Mouse (Mus musculus) adipocyte (in vitro differentiated cells): ENCODE measurements at regions not wholly inside any gene's neighbourhood (a gene's known extent, or its start where the extent isn't known, plus 50 kb on each side); places are given as distances from the start of the nearest gene placed in this dataset.
"Not testable (repeated sequence)": the region's sequence is repeated elsewhere in the genome, so short reads cannot be mapped to it uniquely, and the experiment has no call there.

Experiments
- DNase-seq: peaks from one replicate; pipeline ENCODE4 v3.0.0-alpha.2; 2016; ENCODE audit warnings: low spot score

DNA sequence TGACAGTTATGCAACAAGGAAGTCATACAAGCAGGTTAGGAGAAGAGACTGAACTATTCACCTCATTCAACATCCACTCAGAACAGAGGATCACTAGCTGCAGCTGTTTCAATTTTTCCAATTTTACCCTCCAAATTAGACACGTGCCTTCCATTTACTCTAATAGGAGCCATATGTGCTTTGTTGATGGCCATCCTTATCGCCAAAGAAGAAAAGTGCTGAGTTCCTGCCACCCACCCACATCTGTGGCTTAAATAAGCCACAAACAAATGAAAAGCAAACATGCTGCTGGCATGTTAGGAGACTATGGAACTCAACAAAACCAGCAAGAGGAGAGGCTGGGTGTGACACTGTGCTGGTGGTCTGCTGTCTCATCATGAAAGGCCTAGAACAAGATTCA lies 1786.1 kb downstream of the 9330182O14Rik start:
- no peak for DNase-seq

DNA sequence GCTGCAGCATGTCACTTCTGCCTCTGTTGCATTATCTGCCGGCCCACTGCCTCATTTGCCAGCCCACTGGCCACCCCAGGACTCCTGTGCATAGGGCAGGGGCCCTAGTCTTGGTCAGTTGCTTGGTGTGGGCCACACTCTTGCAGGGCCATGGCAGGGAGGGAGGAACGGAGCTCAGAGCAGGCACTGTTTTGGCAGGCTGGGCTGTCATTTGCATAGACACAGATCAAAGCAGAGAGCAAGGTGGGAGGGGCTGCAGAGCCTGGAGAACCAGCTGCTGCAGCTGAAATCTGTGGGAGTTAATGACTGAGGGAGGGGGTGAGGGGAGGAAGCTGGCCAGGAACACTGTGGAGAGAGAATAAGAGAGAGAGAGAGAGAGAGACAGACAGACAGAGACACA lies 1802.5 kb downstream of the 9330182O14Rik start:
- DNase-seq, result no peak

DNA sequence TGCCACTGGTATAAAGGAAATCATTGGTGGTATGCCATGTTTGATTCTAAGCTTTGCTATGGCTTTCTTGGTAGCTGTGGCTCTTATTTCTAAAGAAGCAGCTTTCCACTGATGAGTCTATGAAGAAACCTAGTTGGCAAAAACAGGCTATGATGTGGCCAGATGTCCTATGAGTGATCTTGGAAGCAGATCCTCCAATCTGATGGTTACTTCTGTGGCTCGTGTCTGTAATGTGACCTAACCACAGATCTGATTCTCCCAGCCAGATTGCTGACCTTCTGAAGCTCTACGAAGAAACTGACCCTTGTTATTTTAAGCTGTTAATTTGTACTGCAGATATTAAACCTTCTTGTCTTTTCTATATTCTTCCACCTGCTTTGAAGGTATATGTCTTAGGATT lies 1811.1 kb downstream of the 9330182O14Rik start:
- DNase-seq, result no peak

DNA sequence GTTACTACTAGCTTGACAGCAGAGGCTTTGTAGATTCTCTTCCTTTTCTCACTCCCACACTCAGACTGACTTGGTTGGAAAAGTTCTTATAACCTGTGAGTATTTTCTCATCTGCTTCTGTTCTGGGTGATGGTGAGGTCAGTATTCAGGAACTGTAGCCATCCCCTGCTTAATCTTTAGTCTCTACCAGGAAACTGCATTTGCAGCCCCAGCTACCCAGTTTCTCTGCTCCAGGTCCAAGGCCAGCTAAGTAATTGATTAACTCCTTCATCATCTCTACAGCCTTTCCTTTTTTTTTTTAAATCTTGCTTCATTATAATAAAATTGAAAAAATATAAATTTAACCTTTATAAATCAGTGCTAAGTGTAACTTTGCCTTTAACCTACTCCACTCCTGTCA lies 1813.7 kb downstream of the 9330182O14Rik start:
- DNase-seq, result no peak

DNA sequence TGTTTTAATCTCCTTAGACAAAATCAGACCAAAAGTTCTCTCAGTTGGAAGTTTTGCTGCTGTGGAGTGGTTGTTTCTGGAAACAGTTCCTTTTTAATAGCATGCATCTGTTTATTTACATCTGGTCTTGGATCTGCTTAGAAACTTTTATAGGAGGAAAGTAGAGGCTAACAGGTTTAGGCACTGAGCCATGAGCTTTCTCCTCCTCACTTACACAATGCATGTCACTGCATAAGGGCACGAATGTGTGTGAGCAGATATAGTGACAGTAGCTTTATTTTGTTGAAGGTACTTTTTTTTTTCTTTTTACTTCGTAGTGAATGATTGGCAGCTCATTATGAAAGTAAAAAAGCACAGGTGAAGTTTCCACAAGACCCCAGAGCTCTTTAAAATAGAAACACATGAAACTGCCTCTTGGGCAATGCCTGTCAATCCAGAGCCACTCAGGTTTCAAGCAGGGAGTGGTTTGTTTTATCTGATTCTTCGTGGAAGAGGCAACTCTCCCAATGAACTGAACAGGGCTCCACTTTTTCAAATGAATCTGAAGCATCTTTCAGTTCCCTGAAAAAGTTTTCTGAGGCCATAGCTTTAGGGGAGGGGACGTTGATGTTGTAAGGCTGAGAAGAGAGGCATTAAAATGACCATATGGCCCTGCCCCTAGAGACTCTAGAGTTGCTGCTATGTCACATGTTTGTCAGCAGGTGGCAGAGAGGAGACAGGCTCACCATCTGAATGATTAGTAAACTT lies 1814.4 kb downstream of the 9330182O14Rik start:
- peak; percentile 45 for DNase-seq

DNA sequence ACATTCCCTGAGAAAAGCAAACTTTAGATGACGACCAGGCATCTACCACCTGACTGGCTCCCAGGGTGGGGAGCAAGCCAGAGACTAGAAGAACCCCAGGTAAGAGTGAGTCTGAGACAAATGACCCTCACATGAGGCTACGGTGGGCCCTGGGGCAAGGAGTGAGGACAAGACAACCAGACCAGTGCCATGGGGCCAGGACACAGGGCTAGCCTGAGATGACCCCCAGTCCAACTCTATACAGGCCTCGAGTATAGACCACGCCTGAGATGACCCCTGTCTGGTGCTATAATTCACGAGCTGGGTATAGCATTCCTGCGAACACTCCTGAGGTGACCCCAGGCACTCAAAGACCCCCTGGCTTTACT lies 1814.9 kb downstream of the 9330182O14Rik start:
- DNase-seq, result no peak

DNA sequence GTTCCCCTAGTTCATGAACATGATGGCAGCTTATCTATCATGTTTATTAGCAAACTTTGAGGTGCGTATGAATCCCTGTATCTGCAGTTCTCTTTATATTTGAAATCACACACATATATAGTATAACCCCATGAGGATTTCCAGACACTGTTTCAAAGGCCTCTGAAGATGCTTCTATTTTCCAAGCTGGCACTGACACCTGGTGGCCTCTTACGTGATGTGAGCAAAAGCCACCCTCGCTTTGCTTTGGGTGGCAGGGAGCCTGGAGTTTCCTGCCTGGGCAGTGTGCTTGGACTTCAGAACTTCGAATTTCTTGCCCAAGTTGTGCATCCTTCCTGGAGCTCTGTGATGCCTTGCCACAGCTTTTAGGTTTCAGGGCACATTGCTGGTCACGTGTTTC lies 1817.1 kb downstream of the 9330182O14Rik start:
- peak; percentile 42 for DNase-seq

DNA sequence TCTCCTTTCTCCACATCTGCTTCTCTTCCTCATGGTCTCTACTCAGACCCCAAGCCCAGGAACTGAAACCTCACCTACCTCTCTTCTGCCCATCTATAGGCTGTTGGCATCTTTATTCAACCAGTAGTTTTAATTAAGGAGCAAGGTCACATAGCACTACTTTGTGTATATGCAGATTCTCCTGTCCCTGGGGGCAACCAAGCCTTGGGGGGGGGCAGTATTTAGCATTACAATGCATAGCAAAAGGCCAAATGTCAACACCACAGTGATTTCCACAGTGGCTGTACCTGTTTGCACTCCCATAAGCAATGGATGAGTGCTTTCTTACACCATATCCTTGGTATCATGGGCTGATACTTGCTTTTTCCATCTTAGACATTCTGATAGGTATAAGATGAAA lies 1826.4 kb downstream of the 9330182O14Rik start:
- DNase-seq, result no peak

DNA sequence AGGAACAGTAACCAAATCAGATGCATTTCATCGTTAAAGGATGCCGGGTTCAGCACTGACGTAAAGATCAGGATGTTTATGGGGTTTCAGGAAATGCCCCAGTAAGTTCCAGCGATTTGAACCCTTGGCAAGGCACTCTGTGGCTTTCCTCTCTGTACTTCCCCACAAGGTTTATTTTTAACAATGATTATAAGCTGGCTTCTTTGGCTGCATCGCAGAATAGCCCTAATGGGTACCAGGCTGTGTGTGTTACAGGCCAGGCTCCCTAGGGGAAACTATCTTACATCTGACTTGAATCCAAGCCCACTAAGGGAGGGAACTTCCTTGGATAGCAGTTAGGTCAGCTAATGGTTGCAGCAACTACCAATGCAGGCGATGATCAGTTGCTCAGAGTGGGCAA lies 1836.7 kb downstream of the 9330182O14Rik start:
- peak; percentile 70 for DNase-seq

DNA sequence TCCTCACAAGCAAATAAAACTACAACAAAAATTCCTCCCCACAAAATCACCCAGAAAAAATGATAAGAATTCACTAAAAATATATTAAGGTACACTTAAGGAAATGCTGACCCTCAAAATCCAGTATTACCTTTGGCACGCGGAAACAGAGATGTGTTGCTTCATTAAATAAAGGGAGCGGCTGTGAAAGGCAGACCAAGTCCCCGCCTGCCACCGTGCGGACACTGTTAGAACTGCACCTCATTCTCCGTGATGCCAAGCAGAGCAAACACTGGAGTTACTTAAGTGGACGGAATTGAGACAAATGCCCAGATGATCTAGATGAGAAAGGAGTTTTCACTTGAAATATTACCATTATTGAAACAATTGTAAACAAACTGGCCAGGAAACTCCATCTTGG lies 1839.1 kb downstream of the 9330182O14Rik start:
- peak; percentile 87 for DNase-seq

DNA sequence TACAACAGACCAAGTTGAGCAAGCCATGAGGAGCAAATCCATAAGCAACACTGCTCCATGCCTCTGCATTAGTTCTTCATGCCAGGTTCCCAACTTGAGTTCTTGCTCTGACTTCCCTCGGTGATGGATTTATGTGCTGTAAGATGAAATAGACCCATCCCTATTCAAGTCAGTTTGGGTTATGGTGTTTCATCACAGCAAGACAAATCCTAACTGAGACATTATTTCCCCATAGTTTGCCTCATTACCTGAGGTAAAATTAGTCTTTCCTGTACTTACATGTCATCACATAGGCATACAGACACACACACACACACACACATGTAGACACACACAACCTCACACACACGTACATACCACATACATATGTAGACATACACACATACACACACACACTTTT lies 1843.0 kb downstream of the 9330182O14Rik start:
- no peak for DNase-seq

DNA sequence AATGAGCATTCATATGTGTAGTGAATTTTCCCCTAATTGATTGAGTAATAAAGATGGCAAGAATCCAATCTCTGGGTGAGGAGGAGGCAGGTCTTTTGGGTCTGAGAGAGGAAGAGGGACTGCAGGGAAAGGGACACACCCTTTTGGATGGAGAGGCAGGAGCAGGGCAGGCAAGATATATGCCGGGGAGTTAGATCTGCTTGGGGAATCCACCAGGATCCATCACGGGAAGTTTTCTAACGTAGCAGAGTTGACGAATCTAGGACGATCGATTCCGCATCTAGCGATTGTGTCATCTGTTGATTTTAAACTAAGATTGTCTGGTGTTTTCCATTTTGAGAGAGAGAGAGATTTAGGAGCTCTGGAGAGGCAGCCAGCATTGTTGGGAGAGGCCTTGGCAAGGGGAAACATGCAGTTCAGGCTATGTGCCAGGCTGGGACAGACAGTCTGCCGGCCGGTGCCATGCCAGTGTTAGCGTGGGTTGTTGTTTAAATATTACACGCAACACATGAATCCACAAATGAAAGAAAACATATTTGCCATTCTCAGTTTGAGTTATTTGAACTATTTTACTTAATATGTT lies 1843.6 kb downstream of the 9330182O14Rik start:
- DNase-seq, result no peak

DNA sequence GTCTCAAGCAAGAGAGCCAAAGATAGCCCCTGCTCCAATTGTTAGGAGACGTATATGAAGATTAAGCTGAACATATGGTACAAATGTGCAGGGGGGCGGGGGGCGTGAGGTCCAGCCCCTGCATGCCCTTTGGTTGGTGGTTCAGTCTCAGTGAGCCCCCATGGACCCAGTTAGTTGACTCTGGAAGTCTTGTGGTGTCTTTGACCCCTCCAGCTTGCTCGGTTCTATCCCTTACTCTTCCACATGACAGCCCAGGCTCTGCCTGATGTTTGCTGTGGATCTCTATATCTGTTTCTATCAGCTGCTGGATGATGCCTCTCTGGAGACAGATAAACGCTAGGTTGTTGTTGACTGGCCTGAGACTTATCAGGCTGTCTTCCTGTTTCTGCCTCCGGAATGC lies 1849.1 kb downstream of the 9330182O14Rik start:
- DNase-seq, result no peak

DNA sequence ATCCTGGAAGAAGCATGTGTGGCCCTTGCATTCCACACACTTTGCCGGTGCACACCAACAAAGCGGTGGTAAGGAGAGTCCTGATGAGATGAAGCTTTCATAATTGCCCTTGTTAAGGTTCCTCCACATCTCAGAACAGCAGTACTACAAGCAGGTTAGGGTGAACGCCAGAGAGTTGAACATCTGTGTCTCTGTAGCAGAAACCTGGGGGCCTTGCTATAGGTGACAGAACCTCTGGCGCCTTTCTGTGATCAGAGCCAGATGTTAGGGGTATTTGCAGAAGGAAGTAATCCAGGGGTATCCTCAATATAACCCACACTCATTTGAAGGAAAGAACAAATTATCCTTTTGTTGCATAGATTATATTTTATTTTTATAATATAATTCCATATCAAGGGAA lies 1850.1 kb downstream of the 9330182O14Rik start:
- no peak for DNase-seq

DNA sequence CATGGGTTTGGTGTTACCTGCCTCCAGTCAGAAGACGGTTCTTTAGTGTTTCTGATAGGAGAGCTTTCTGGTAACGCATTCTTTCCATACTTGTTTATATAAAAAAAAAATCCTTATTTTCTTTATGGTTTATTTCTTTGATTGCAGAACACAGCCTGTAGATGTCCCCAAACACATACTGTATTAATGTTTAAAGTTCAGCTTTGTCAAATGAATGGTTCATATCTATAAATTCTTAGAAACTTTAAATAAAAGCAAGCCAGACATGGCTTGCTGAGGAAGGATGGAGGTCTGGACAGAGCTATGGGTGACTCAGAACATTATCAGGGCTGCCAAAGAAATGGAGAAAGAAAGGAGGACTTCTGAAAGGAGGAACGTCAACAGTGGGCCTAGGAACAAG lies 1852.1 kb downstream of the 9330182O14Rik start:
- DNase-seq, result peak; percentile 30

DNA sequence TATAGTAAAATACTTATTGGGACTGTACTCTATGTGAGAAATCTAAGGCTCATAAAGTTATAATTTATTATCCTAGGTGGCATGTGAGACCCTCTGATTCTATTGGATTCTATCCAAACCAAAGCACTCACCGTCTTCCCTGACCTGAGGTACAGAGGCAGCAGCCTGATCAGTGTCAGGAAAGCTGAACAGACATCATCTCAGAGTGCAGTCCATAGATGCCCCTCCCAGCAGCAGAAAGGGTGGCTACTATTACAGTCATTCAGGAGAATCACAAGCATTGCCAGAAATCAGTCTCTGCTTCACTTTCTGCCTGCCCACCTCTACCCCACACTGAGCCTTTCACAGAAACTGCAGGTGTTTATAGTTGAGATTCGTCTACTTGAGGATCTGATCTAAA lies 1854.9 kb downstream of the 9330182O14Rik start:
- no peak for DNase-seq

DNA sequence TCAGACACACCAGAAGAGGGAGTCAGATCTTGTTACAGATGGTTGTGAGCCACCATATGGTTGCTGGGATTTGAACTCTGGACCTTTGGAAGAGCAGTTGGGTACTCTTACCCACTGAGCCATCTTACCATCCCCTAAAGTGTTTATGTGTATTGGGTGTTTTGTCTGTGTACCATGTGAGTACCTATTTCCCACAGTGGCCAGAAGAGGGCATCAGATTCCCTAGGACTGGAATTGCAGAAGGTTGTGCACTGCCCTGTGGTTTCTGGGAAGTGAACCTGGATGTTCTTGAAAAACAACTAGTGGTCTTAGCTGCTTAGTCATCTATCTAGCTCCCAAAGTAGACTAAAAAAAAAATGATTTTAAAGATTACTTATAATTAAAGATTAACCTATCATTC lies 1857.7 kb downstream of the 9330182O14Rik start:
- no peak for DNase-seq

DNA sequence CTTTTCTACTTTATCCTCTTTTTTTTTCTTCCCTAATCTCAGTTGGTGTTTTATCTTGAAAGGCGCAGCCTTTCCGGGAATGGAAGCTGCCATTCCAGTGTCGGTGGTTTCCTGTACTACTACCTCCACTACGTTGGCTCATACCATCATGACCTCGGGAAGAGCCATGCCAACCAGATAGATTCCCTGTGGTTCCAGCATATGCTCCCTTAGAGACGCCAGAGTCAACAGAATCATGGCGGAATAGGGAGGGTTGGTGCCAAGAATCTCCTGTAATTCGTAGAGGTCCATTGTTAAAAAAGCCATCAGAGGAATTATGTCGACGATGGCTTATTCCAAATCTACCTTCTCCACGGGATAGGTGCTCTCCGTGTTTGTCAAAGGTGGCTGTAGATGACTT lies 1898.1 kb downstream of the 9330182O14Rik start:
- not testable (repeated sequence) for DNase-seq

DNA sequence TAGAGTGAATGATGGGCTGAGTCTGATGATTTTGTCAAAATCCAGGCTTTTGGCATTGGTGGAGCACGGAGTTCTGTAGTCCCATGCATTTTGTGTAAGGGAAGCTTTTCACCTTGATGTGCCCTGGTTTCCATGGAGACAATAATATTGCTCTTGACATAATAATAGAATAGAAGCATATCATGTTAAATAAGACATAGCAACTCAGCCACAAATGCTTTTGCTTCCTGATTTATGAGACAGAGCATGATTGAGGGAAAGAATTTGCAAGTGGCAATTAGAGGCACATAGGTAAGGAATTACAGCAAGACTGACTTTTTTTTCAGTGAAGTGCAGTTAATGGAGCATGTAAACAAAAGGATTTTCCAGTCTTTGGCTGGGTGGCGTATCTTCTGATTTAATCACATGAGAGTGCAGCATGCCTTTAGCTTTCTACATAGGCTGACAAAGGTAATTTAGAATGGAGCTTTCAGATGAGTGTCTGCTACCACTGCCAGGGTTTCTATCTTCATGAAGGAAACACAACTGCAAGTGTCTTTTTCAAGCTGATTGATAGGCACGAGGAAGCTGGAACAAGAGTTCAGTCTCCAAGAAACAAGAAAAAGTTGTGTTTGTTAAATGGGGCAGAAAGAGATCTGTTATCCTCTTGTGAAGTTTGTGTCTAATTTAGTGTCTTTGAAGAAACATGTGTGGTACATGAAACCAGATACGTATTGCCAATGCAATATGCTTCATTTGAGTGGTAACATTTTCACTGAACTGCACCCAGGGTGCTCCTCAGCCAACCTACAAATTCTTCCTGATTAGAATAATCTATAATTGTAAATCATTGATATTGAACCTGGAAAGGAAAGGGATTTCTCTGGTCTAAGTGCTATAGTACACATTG lies 1913.2 kb downstream of the 9330182O14Rik start:
- no peak for DNase-seq

DNA sequence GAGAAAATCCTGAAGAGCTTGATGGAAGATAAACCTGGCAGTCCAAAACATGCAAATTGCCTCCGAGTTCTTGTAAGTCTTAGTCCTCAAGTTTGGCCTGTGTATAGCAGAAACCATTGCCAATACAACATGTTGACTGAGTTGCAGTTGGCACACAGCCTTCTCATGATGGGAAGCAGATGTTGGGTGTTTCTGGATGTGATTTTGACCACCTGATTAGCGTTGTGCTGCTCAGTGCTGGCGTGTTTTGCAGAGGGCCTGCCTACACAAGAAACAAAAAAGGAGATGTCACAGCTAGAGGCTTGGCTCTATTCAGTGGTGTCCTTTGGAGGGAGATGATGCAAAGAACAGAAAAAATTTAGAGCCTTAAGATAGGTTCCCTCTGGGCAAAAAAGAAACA lies 1922.6 kb downstream of the 9330182O14Rik start:
- DNase-seq, result peak; percentile 77

DNA sequence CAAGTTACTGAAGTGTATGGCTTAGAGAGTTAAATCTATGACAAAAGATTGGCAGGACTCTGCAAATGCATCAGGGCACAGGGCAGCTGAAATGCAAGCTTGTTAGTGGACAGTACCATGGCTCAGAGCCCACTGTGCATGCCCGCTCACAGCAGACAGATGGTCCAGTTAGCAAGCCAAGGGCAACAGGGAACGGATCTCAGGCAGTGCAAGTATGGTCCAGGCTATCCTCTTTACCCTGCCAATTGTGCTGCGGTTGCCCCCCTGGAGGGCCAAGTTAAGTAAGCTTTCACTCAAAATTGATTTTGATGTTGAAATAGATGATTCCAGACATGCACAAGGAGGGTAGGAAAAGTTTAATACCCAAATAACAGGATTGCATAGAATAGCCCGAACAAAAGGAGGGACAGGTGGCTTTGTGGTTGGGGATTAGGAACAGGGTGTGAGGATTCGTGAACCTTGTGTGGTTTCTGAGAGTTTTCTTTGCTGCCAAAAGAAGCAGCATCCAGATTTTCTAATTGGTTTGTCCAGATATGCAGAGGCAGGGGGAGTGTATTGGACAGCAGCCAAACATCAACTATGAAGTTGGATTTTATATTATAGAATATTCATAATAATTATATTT lies 1934.2 kb downstream of the 9330182O14Rik start:
- peak; percentile 73 for DNase-seq

DNA sequence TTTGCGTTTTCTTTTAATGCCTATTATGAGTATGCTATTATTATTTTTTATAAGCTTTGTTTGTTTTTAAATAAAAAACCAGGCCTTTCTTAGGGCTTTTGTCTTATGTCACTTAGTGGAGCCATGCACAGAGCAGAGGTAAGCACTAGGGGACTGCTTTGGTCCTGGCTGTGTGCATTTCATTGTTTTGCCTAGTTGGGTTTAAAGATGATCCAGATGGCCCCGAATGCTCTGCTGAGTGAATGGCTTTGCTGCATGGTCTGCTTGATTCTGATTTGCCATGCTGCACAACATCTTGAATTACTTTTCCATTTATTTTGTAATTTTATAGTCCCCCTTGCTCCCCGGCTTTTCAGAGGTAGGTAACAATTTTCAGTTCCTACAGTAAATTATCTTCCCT lies 1934.9 kb downstream of the 9330182O14Rik start:
- no peak for DNase-seq

DNA sequence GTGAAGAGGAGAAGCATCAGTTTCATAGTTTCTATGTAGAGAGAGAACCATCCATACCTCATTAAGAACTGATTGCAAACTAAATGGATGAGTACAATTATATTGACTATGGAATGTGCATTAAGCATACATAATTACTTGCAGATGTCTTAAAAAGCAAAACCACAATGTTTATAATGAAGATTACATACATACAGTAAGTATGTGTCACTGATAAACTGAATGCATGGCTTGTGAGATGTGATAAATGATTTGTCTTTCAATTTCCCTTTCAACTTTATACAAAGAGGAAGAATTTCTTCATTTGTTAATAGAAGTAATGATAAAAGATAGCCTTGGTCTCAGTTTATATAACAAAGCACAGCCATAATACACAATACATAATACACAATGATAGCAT lies 1939.3 kb downstream of the 9330182O14Rik start:
- no peak for DNase-seq
